Mouse (Mus musculus): ENCODE measurements around the gene Ptprd.

GRCm38 (mm10) chr4:76241140-76241539 lies 1970.6 kb downstream of the Ptprd start:
- TF ChIP-seq CTCF (IDR thresholded peaks at IDR 0.05 in 2 of 3, conservative IDR thresholded peaks at IDR 0.05 in 1 of 3; ENCODE audit: control insufficient read depth in 1 of 3, insufficient read depth in 1 of 3, low read depth in 2 of 3, low read length in 3 of 3, poor library complexity in 1 of 3, severe bottlenecking in 1 of 3), result no peak
- no peak for TF ChIP-seq NELFE (IDR thresholded peaks at IDR 0.05; ENCODE audit: low read depth, low read length)
- no peak for TF ChIP-seq RAD21 (IDR thresholded peaks at IDR 0.05; ENCODE audit: low read depth, low read length)
- TF ChIP-seq ETS1 (IDR thresholded peaks at IDR 0.05; ENCODE audit: low read depth, low read length), result no peak
- TF ChIP-seq ZC3H11A (IDR thresholded peaks at IDR 0.05; ENCODE audit: low read depth, low read length), result no peak
- TF ChIP-seq EP300 (IDR thresholded peaks at IDR 0.05; ENCODE audit: low read depth in 1 of 2, low read length in 2 of 2), result no peak
- no peak for TF ChIP-seq POLR2A (IDR thresholded peaks at IDR 0.05; ENCODE audit: control insufficient read depth in 1 of 2, insufficient read depth in 1 of 2, low read depth in 1 of 2, low read length in 2 of 2, poor library complexity in 1 of 2)

Measured in MEL (cell line).